Mouse (Mus musculus): ENCODE measurements around the gene Tns1.

DNA sequence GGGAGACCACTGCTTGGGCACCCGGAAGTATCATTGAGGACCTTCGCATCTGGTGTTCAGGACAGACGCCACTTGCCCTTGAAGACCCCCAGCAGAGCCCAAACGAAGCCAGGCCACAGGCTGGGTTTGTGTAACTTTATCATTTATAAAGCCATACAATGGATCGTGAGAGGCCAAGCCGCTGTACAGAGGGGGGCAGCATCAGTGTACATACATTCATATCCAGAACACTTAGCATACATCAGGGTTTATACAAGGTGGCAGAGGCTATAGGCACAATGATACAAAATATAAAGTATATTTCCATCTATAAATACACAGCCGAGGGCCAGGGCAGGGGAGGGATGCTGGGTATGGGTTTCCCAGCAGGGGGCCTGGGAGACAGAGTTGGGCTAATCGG, 214.1 kb downstream of the Tns1 start:
- TF ChIP-seq POLR2A (IDR thresholded peaks at IDR 0.05; ENCODE audit: extremely low read depth, insufficient read depth, low read length), result no peak
- no peak for TF ChIP-seq CTCF (IDR thresholded peaks at IDR 0.05; ENCODE audit: low read depth, low read length)

Measured in liver, adult 2 months (tissue).